Mouse (Mus musculus): ENCODE measurements around the gene 4930432K21Rik. TPM values are rescaled to one million over a fixed set of nuclear protein-coding genes. Genes with fewer than 3 reads are reported as not detected.

The 4930432K21Rik gene
- polyA plus RNA-seq, 1 experiment from 2014 or later: 0.47 TPM

DNA sequence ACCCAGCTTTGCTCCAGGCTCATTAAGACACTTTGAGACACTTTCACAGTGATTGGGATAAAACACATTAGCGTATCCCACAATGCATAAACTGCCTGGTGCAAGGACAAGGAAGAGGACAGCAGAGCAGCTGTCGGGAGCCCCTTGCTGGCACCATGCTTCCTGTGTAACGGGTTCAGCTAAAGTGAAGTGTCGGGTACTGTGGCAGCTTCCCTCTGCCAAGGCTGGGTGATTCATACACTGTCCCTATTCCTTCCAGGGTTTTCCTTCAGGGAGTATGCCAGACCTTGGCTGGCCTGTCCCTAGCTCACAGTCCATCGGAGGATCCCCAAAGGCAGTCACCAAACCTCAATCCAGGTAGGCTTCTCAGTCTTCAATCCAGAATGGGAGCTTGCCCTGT lies 22.3 kb downstream of the 4930432K21Rik start:
- no peaks in the 10 kb centered on the region for H3K9me3 ChIP-seq (ENCODE audit: control insufficient read depth, low read length)
- DNase-seq (ENCODE audit: low spot score): no peak
- ATAC-seq (replicated peaks; ENCODE audit: low FRiP score): no peak
- no peak overlapping the region for H3K4me3 ChIP-seq (ENCODE audit: low read depth, low read length)
- no peak overlapping the region for H3K4me2 ChIP-seq
- 76% methylated on average over 5 of the region's 5 CpGs for WGBS
- no peak overlapping the region for H3K9ac ChIP-seq (ENCODE audit: low read depth, low read length)
- no peak overlapping the region for H3K27ac ChIP-seq (ENCODE audit: low read depth, low read length)
- H3K4me1 ChIP-seq (replicated peaks; ENCODE audit: control insufficient read depth, insufficient read depth, low read length): no peaks in the 10 kb centered on the region
- H3K27me3 ChIP-seq (replicated peaks; ENCODE audit: control insufficient read depth, insufficient read depth, low read length): no peaks in the 10 kb centered on the region
- H3K36me3 ChIP-seq (ENCODE audit: control insufficient read depth, insufficient read depth, low read length): peaks cover 10% of the 10 kb centered on the region; the same call in 1 of the 2 replicates

GRCm38 (mm10) chr8:84173861-84174260 lies 26.0 kb downstream of the 4930432K21Rik start:
- 77% methylated on average over 6 of the region's 6 CpGs for WGBS

DNA sequence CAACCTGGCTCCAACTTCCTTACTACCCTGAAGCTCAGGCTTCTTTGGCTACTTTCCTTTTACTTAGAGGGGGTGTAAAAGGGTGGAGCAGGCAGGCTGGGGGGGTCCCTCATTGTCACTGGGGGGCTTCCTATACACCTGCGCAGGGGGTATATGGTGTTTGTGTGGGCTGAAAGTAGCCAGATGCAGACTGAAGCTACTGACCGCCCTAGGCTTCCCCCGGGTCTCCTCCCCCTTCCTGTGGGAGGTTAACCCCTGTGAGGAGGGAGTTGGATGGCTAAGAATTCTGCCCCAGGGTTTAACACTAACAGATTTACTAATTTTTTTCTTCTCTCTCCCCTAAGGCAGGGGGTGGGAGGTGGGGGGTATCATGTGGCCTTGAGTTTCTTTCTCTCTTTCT lies 28.7 kb downstream of the 4930432K21Rik start:
- H3K4me2 ChIP-seq: no peak overlapping the region
- no peaks in the 10 kb centered on the region for H3K27me3 ChIP-seq (replicated peaks; ENCODE audit: control insufficient read depth, insufficient read depth, low read length)
- H3K9me3 ChIP-seq (ENCODE audit: control insufficient read depth, low read length): no peaks in the 10 kb centered on the region
- DNase-seq (ENCODE audit: low spot score) (no peak), ATAC-seq (replicated peaks; ENCODE audit: low FRiP score) (no peak)
- H3K4me3 ChIP-seq (ENCODE audit: low read depth, low read length): no peak overlapping the region
- peaks cover 22% of the 10 kb centered on the region for H3K4me1 ChIP-seq (replicated peaks; ENCODE audit: control insufficient read depth, insufficient read depth, low read length)
- H3K9ac ChIP-seq (ENCODE audit: low read depth, low read length): no peak overlapping the region
- WGBS: 9% methylated on average over 3 of the region's 3 CpGs
- H3K36me3 ChIP-seq (ENCODE audit: control insufficient read depth, insufficient read depth, low read length): peaks cover 10% of the 10 kb centered on the region; the same call in 1 of the 2 replicates
- H3K27ac ChIP-seq (ENCODE audit: low read depth, low read length): no peak overlapping the region

More at GRCm38 (mm10) chr8:84173861-84174260, 26.0 kb downstream of the 4930432K21Rik start:
- Histone ChIP-seq H3K36me3 (ENCODE audit: control insufficient read depth, insufficient read depth, low read length) (peaks cover 10% of the 10 kb centered on the region; the same call in 1 of the 2 replicates), H3K4me2 (no peak overlapping the region), H3K9me3 (ENCODE audit: control insufficient read depth, low read length) (no peaks in the 10 kb centered on the region), H3K27me3 (replicated peaks; ENCODE audit: control insufficient read depth, insufficient read depth, low read length) (no peaks in the 10 kb centered on the region), H3K4me1 (replicated peaks; ENCODE audit: control insufficient read depth, insufficient read depth, low read length) (0 out of 2 replicates have a peak, but pooled peaks cover 3% of the 10 kb centered on the region), H3K4me3 (ENCODE audit: low read depth, low read length) (0 out of 2 replicates have a peak overlapping the region, but pooled peaks have one; percentile 7), H3K27ac (ENCODE audit: low read depth, low read length) (no peak overlapping the region), H3K9ac (ENCODE audit: low read depth, low read length) (no peak overlapping the region)
- no peak for DNase-seq (ENCODE audit: low spot score)
- ATAC-seq (replicated peaks; ENCODE audit: low FRiP score): no peak

DNA sequence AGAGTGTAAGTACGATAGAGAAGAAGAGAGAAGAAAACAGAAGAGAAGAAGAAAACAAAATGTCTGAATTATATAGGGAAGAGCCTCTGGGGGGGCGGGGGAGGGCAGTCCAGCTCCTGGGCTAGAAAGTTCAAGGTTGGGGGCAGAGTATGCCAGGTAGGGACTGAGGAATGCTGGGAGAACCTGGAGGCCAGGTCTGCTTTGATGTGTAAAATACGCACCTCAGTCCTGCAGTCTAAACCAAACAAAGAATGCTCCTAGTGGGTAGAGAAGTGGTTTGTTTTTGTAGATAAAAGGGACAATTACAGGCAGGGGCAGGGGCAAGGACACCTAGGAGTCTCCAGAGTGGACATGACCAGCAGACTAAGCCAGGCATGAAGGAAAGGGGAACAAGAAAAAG lies 29.6 kb downstream of the 4930432K21Rik start:
- no peak overlapping the region for H3K9ac ChIP-seq (ENCODE audit: low read depth, low read length)
- H3K9me3 ChIP-seq (ENCODE audit: control insufficient read depth, low read length): no peaks in the 10 kb centered on the region
- H3K4me2 ChIP-seq: no peak overlapping the region
- H3K4me1 ChIP-seq (replicated peaks; ENCODE audit: control insufficient read depth, insufficient read depth, low read length): peaks cover 24% of the 10 kb centered on the region
- WGBS: 79% methylated on average over 3 of the region's 3 CpGs
- H3K4me3 ChIP-seq (ENCODE audit: low read depth, low read length): no peak overlapping the region
- ATAC-seq (replicated peaks; ENCODE audit: low FRiP score) (no peak), DNase-seq (ENCODE audit: low spot score) (no peak)
- peaks cover 4% of the 10 kb centered on the region; the same call in 1 of the 2 replicates for H3K36me3 ChIP-seq (ENCODE audit: control insufficient read depth, insufficient read depth, low read length)
- no peaks in the 10 kb centered on the region for H3K27me3 ChIP-seq (replicated peaks; ENCODE audit: control insufficient read depth, insufficient read depth, low read length)
- no peak overlapping the region for H3K27ac ChIP-seq (ENCODE audit: low read depth, low read length)

- Histone ChIP-seq H3K4me2 (no peak overlapping the region), H3K36me3 (ENCODE audit: control insufficient read depth, insufficient read depth, low read length) (no peaks in the 10 kb centered on the region), H3K27me3 (replicated peaks; ENCODE audit: control insufficient read depth, insufficient read depth, low read length) (peaks cover 11% of the 10 kb centered on the region), H3K9ac (ENCODE audit: low read depth, low read length) (no peak overlapping the region), H3K4me3 (ENCODE audit: low read depth, low read length) (no peak overlapping the region), H3K27ac (ENCODE audit: low read depth, low read length) (no peak overlapping the region), H3K9me3 (ENCODE audit: control insufficient read depth, low read length) (no peaks in the 10 kb centered on the region), H3K4me1 (replicated peaks; ENCODE audit: control insufficient read depth, insufficient read depth, low read length) (peaks cover 28% of the 10 kb centered on the region)
- no peak for DNase-seq (ENCODE audit: low spot score)
- WGBS: 85% methylated on average over 8 of the region's 8 CpGs
- no peak for ATAC-seq (replicated peaks; ENCODE audit: low FRiP score)
Measured at GRCm38 (mm10) chr8:84178592-84178991, 30.8 kb downstream of the 4930432K21Rik start.

DNA sequence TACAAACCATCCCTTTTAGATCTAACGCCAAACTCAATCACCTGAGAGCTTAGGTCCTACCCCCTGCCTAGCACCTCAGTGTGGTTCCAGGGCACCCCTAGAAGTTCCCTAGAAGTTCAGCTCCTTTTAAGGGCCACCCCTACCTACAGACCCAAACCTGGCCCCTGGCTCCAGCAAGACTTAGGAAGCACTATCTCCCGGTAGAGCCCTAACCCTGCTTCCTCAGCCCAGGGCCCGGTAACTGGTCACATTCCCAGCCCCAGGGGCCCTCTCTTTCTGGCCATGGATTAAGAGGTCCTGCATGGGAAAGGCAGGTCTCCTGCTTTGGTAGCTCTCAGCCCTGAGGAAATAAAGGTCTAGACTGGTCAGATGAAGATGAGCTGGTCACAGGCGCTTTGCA lies 32.1 kb downstream of the 4930432K21Rik start:
- peak overlapping the region; percentile 24; the same call in 1 of the 2 replicates for H3K4me3 ChIP-seq (ENCODE audit: low read depth, low read length)
- no peaks in the 10 kb centered on the region for H3K36me3 ChIP-seq (ENCODE audit: control insufficient read depth, insufficient read depth, low read length)
- WGBS: 27% methylated on average over 4 of the region's 4 CpGs
- DNase-seq (ENCODE audit: low spot score) (no peak), ATAC-seq (replicated peaks; ENCODE audit: low FRiP score) (no peak)
- H3K4me2 ChIP-seq: peak overlapping the region; percentile 64
- H3K27me3 ChIP-seq (replicated peaks; ENCODE audit: control insufficient read depth, insufficient read depth, low read length): peaks cover 25% of the 10 kb centered on the region
- peak overlapping the region; percentile 35 for H3K9ac ChIP-seq (ENCODE audit: low read depth, low read length)
- H3K9me3 ChIP-seq (ENCODE audit: control insufficient read depth, low read length): no peaks in the 10 kb centered on the region
- H3K4me1 ChIP-seq (replicated peaks; ENCODE audit: control insufficient read depth, insufficient read depth, low read length): peaks cover 28% of the 10 kb centered on the region
- H3K27ac ChIP-seq (ENCODE audit: low read depth, low read length): peak overlapping the region; percentile 51

GRCm38 (mm10) chr8:84180530-84181190 lies 32.8 kb downstream of the 4930432K21Rik start:
- no peaks in the 10 kb centered on the region for H3K9me3 ChIP-seq (ENCODE audit: control insufficient read depth, low read length)
- H3K4me2 ChIP-seq: peak overlapping the region; percentile 64
- H3K9ac ChIP-seq (ENCODE audit: low read depth, low read length): peak overlapping the region; percentile 46
- ATAC-seq (replicated peaks; ENCODE audit: low FRiP score): peak; percentile 66
- H3K36me3 ChIP-seq (ENCODE audit: control insufficient read depth, insufficient read depth, low read length): no peaks in the 10 kb centered on the region
- DNase-seq (ENCODE audit: low spot score): peak; percentile 74
- 9% methylated on average over 16 of the region's 16 CpGs for WGBS
- peaks cover 25% of the 10 kb centered on the region for H3K27me3 ChIP-seq (replicated peaks; ENCODE audit: control insufficient read depth, insufficient read depth, low read length)
- peaks cover 28% of the 10 kb centered on the region for H3K4me1 ChIP-seq (replicated peaks; ENCODE audit: control insufficient read depth, insufficient read depth, low read length)
- H3K4me3 ChIP-seq (ENCODE audit: low read depth, low read length): peak overlapping the region; percentile 24
- peak overlapping the region; percentile 51 for H3K27ac ChIP-seq (ENCODE audit: low read depth, low read length)

GRCm38 (mm10) chr8:84182833-84183232 lies 35.0 kb downstream of the 4930432K21Rik start:
- Histone ChIP-seq H3K4me3 (ENCODE audit: low read depth, low read length) (peak overlapping the region; percentile 69), H3K27me3 (replicated peaks; ENCODE audit: control insufficient read depth, insufficient read depth, low read length) (peaks cover 25% of the 10 kb centered on the region), H3K27ac (ENCODE audit: low read depth, low read length) (no peak overlapping the region), H3K9ac (ENCODE audit: low read depth, low read length) (peak overlapping the region; percentile 82), H3K9me3 (ENCODE audit: control insufficient read depth, low read length) (no peaks in the 10 kb centered on the region), H3K4me2 (peak overlapping the region; percentile 91), H3K4me1 (replicated peaks; ENCODE audit: control insufficient read depth, insufficient read depth, low read length) (peaks cover 30% of the 10 kb centered on the region), H3K36me3 (ENCODE audit: control insufficient read depth, insufficient read depth, low read length) (no peaks in the 10 kb centered on the region)
- ATAC-seq (replicated peaks; ENCODE audit: low FRiP score) (no peak), DNase-seq (ENCODE audit: low spot score) (no peak)
- 62% methylated on average over 4 of the region's 4 CpGs for WGBS

Data from liver, embryonic 11.5 days (tissue).